Mouse (Mus musculus): ENCODE measurements around the gene St6galnac5. TPM values are rescaled to one million over a fixed set of nuclear protein-coding genes. Genes with fewer than 3 reads are reported as not detected.

Gene St6galnac5
- polyA plus RNA-seq, 1 experiment from 2014 or later, result 20.6 TPM

DNA sequence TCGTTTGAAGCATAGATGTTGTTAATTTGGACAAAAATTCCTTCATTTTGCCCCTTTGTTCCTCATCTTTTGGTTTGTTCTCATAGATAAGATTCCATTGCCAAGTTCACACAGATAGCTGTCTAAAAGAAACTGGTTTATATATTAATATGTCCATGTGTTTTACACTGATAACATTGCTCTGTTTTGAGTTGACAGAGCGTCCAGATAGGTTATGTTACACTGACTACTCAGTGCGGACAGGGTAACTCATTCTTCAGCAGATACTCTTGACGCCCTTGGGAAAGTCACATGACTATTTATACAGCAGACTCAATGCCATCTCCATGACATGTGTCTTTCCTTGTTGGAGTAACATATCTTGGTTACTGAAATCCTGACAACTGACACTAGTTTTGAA is 25.3 kb downstream of the St6galnac5 start:
- WGBS, result 85% methylated on average over 4 of the region's 4 CpGs
- no peaks in the 10 kb centered on the region for H3K4me1 ChIP-seq (ENCODE audit: control insufficient read depth, insufficient read depth, low read length)
- no peaks in the 10 kb centered on the region for H3K36me3 ChIP-seq (ENCODE audit: control insufficient read depth, insufficient read depth, low read length)
- H3K9ac ChIP-seq (replicated peaks; ENCODE audit: low read length), result no peak overlapping the region
- H3K9me3 ChIP-seq (ENCODE audit: control insufficient read depth, low read length), result no peaks in the 10 kb centered on the region
- H3K27me3 ChIP-seq (ENCODE audit: control insufficient read depth, insufficient read depth, low read length), result no peaks in the 10 kb centered on the region
- H3K27ac ChIP-seq (replicated peaks; ENCODE audit: low read depth, low read length), result no peak overlapping the region
- no peak overlapping the region for H3K4me2 ChIP-seq (ENCODE audit: low read length)
- no peak for ATAC-seq (ENCODE audit: low FRiP score, low TSS enrichment)
- DNase-seq, result no peak
- H3K4me3 ChIP-seq (replicated peaks; ENCODE audit: low read depth, low read length), result no peak overlapping the region

DNA sequence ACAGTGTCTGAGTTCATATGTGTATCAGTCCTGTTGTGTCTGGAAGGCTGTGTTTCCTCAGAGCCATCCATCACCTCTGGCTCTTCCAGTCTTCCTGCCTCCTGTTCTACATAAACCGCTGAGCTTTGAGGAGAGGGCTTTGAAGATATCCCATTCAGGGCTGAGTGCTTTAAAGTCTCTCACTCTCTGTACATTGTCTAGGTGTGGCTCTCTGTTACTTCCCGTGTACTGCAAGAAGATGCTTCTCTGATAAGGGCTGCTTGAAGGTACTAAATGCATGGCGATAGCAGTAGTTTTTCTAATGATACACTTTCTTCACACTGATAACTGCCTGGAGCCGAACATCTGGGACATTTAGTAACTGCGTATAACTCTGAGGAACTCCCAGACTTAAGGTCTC is 26.0 kb downstream of the St6galnac5 start:
- DNase-seq (no peak), ATAC-seq (ENCODE audit: low FRiP score, low TSS enrichment) (no peak)
- H3K27ac ChIP-seq (replicated peaks; ENCODE audit: low read depth, low read length), result no peak overlapping the region
- H3K9me3 ChIP-seq (ENCODE audit: control insufficient read depth, low read length), result no peaks in the 10 kb centered on the region
- no peak overlapping the region for H3K9ac ChIP-seq (replicated peaks; ENCODE audit: low read length)
- 90% methylated on average over 5 of the region's 5 CpGs for WGBS
- H3K27me3 ChIP-seq (ENCODE audit: control insufficient read depth, insufficient read depth, low read length), result no peaks in the 10 kb centered on the region
- H3K4me3 ChIP-seq (replicated peaks; ENCODE audit: low read depth, low read length), result no peak overlapping the region
- no peaks in the 10 kb centered on the region for H3K4me1 ChIP-seq (ENCODE audit: control insufficient read depth, insufficient read depth, low read length)
- no peak overlapping the region for H3K4me2 ChIP-seq (ENCODE audit: low read length)
- H3K36me3 ChIP-seq (ENCODE audit: control insufficient read depth, insufficient read depth, low read length), result no peaks in the 10 kb centered on the region

DNA sequence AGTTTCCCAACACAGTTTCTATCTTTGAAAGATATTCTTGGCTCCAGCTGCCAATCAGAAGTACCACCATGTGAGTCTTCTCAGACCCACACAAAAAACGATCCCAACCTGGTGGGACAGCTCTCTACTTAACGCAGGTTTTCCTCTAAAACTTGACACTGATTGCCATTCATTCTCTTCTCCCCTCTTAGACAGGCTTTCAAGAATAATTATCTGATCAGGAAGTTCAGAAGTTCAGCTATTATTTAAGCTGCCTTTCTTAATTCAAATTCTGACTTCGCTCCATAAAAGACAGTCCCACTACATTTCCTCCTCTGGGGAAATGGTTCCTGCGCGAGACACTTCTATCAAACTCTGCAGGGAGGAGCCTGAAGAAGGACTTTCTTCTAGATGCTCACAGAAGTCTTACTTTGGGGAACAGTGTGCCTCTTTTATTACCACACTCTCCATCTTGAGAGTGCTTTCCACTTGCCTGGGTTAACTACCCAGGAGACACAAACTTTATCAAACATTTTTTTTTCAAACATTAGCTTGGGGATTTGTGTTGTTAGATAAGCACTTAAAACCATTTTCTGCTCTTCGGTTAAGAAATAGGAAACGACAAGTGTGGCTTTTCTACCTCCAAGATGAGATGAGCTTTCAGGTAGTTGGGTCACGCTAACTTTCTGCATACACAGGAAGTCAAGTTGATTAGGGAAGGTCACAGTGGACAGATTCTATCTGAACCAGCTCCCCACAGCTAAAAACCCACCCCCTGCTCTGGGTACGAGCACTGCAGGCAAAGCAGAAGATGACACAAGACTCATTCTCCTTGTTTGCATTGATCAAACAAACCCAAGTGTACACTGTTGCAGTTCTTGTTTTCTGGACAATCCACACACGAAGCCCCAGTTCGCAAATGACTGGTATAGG is 30.2 kb downstream of the St6galnac5 start:
- Histone ChIP-seq H3K4me1 (ENCODE audit: control insufficient read depth, insufficient read depth, low read length) (no peaks in the 10 kb centered on the region), H3K9me3 (ENCODE audit: control insufficient read depth, low read length) (no peaks in the 10 kb centered on the region), H3K4me2 (ENCODE audit: low read length) (no peak overlapping the region), H3K27ac (replicated peaks; ENCODE audit: low read depth, low read length) (no peak overlapping the region), H3K4me3 (replicated peaks; ENCODE audit: low read depth, low read length) (no peak overlapping the region), H3K36me3 (ENCODE audit: control insufficient read depth, insufficient read depth, low read length) (no peaks in the 10 kb centered on the region), H3K27me3 (ENCODE audit: control insufficient read depth, insufficient read depth, low read length) (no peaks in the 10 kb centered on the region), H3K9ac (replicated peaks; ENCODE audit: low read length) (no peak overlapping the region)
- DNase-seq (no peak), ATAC-seq (ENCODE audit: low FRiP score, low TSS enrichment) (no peak)
- WGBS, result 71% methylated on average over 11 of the region's 11 CpGs

GRCm38 (mm10) chr3:152950914-152951313 is 31.1 kb downstream of the St6galnac5 start:
- WGBS, result 95% methylated on average over 9 of the region's 9 CpGs
- Histone ChIP-seq H3K4me2 (ENCODE audit: low read length) (no peak overlapping the region), H3K4me3 (replicated peaks; ENCODE audit: low read depth, low read length) (no peak overlapping the region), H3K27me3 (ENCODE audit: control insufficient read depth, insufficient read depth, low read length) (no peaks in the 10 kb centered on the region), H3K36me3 (ENCODE audit: control insufficient read depth, insufficient read depth, low read length) (no peaks in the 10 kb centered on the region), H3K9ac (replicated peaks; ENCODE audit: low read length) (no peak overlapping the region), H3K4me1 (ENCODE audit: control insufficient read depth, insufficient read depth, low read length) (no peaks in the 10 kb centered on the region), H3K9me3 (ENCODE audit: control insufficient read depth, low read length) (no peaks in the 10 kb centered on the region), H3K27ac (replicated peaks; ENCODE audit: low read depth, low read length) (no peak overlapping the region)
- ATAC-seq (ENCODE audit: low FRiP score, low TSS enrichment), result no peak
- no peak for DNase-seq

GRCm38 (mm10) chr3:152950299-152950698 is 31.7 kb downstream of the St6galnac5 start:
- Histone ChIP-seq H3K4me3 (replicated peaks; ENCODE audit: low read depth, low read length) (no peak overlapping the region), H3K9ac (replicated peaks; ENCODE audit: low read length) (no peak overlapping the region), H3K36me3 (ENCODE audit: control insufficient read depth, insufficient read depth, low read length) (no peaks in the 10 kb centered on the region), H3K4me2 (ENCODE audit: low read length) (no peak overlapping the region), H3K27me3 (ENCODE audit: control insufficient read depth, insufficient read depth, low read length) (no peaks in the 10 kb centered on the region), H3K27ac (replicated peaks; ENCODE audit: low read depth, low read length) (no peak overlapping the region), H3K4me1 (ENCODE audit: control insufficient read depth, insufficient read depth, low read length) (no peaks in the 10 kb centered on the region), H3K9me3 (ENCODE audit: control insufficient read depth, low read length) (no peaks in the 10 kb centered on the region)
- ATAC-seq (ENCODE audit: low FRiP score, low TSS enrichment) (no peak), DNase-seq (no peak)
- WGBS, result 95% methylated on average over 5 of the region's 5 CpGs

- WGBS, result 91% methylated on average over 15 of the region's 15 CpGs
- Histone ChIP-seq H3K4me1 (ENCODE audit: control insufficient read depth, insufficient read depth, low read length) (no peaks in the 10 kb centered on the region), H3K4me2 (ENCODE audit: low read length) (no peak overlapping the region), H3K9ac (replicated peaks; ENCODE audit: low read length) (no peak overlapping the region), H3K4me3 (replicated peaks; ENCODE audit: low read depth, low read length) (no peak overlapping the region), H3K36me3 (ENCODE audit: control insufficient read depth, insufficient read depth, low read length) (no peaks in the 10 kb centered on the region), H3K27me3 (ENCODE audit: control insufficient read depth, insufficient read depth, low read length) (no peaks in the 10 kb centered on the region), H3K27ac (replicated peaks; ENCODE audit: low read depth, low read length) (no peak overlapping the region), H3K9me3 (ENCODE audit: control insufficient read depth, low read length) (no peaks in the 10 kb centered on the region)
- no peak for ATAC-seq (ENCODE audit: low FRiP score, low TSS enrichment)
- DNase-seq, result no peak
Measured at GRCm38 (mm10) chr3:152949233-152949777, 32.7 kb downstream of the St6galnac5 start.

GRCm38 (mm10) chr3:152948556-152948955 is 33.5 kb downstream of the St6galnac5 start:
- Histone ChIP-seq H3K9ac (replicated peaks; ENCODE audit: low read length) (no peak overlapping the region), H3K27ac (replicated peaks; ENCODE audit: low read depth, low read length) (no peak overlapping the region), H3K4me3 (replicated peaks; ENCODE audit: low read depth, low read length) (no peak overlapping the region), H3K27me3 (ENCODE audit: control insufficient read depth, insufficient read depth, low read length) (no peaks in the 10 kb centered on the region), H3K9me3 (ENCODE audit: control insufficient read depth, low read length) (no peaks in the 10 kb centered on the region), H3K4me1 (ENCODE audit: control insufficient read depth, insufficient read depth, low read length) (no peaks in the 10 kb centered on the region), H3K36me3 (ENCODE audit: control insufficient read depth, insufficient read depth, low read length) (no peaks in the 10 kb centered on the region), H3K4me2 (ENCODE audit: low read length) (no peak overlapping the region)
- 92% methylated on average over 7 of the region's 7 CpGs for WGBS
- no peak for DNase-seq
- no peak for ATAC-seq (ENCODE audit: low FRiP score, low TSS enrichment)

- Histone ChIP-seq H3K4me3 (replicated peaks; ENCODE audit: low read depth, low read length) (no peak overlapping the region), H3K4me1 (ENCODE audit: control insufficient read depth, insufficient read depth, low read length) (no peaks in the 10 kb centered on the region), H3K4me2 (ENCODE audit: low read length) (no peak overlapping the region), H3K36me3 (ENCODE audit: control insufficient read depth, insufficient read depth, low read length) (no peaks in the 10 kb centered on the region), H3K9me3 (ENCODE audit: control insufficient read depth, low read length) (no peaks in the 10 kb centered on the region), H3K27ac (replicated peaks; ENCODE audit: low read depth, low read length) (no peak overlapping the region), H3K27me3 (ENCODE audit: control insufficient read depth, insufficient read depth, low read length) (no peaks in the 10 kb centered on the region), H3K9ac (replicated peaks; ENCODE audit: low read length) (no peak overlapping the region)
- peak; percentile 27 for DNase-seq
- 73% methylated on average over 11 of the region's 11 CpGs for WGBS
- no peak for ATAC-seq (ENCODE audit: low FRiP score, low TSS enrichment)
Measured at GRCm38 (mm10) chr3:152947031-152947640, 34.9 kb downstream of the St6galnac5 start.
